ENCODE assay signal across 18 mouse cellular contexts in the genomic region with DNA sequence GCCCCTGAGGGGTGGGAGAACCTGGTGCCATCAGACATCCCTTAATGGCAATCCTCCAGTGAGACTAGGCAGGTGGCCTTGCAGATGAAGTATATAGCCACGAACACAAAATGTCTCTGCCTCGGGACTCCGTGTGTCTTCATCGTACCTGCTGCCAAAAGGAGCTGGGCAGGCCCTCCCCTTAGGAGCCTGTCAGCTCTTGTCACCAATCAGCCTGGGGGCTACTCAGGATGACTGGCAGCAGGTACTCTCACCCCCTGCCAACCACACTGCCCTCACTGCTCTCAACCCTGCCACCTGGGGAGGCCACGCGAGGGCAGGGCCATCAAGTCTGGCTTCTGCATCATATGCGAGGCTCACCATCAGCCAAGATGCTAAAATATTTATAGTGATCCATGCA.
DNase-seq lines count a peak whose midpoint lies in the region; ATAC-seq lines count a peak whose summit lies in the region.
"Had no signal": no experiment of that assay in that cellular context is flagged by ENCODE, and none has a peak within 500 bp of the region (broad histone marks: within the 10 kb centered on the region; RNA-seq: fewer than 3 reads in every experiment).

No protein-coding gene starts in this region.

- no peaks in the 10 kb centered on the region for H3K9me3 ChIP-seq in hindbrain, embryonic 11.5 days (ENCODE audit: control insufficient read depth, low read length)
- H3K9me3 ChIP-seq in hindbrain, embryonic 14.5 days (ENCODE audit: control insufficient read depth, low read length): no peaks in the 10 kb centered on the region
- H3K9me3 ChIP-seq in midbrain, embryonic 15.5 days: no peaks in the 10 kb centered on the region
- H3K9me3 ChIP-seq: embryonic facial prominence, embryonic 13.5 days; forebrain, embryonic 12.5 days; heart, embryonic 10.5 days had no signal

- no peak overlapping the region for H3K27ac ChIP-seq in hindbrain, embryonic 11.5 days (ENCODE audit: low read depth, low read length)
- no peak overlapping the region for H3K27ac ChIP-seq in hindbrain, embryonic 14.5 days
- H3K27ac ChIP-seq in midbrain, embryonic 15.5 days: no peak overlapping the region
- H3K27ac ChIP-seq: embryonic facial prominence, embryonic 13.5 days; forebrain, embryonic 12.5 days; heart, embryonic 10.5 days had no signal

- H3K4me3 ChIP-seq in hindbrain, embryonic 11.5 days (ENCODE audit: low read depth, low read length): no peak overlapping the region
- no peak overlapping the region for H3K4me3 ChIP-seq in hindbrain, embryonic 14.5 days (replicated peaks; ENCODE audit: low read length)
- H3K4me3 ChIP-seq in midbrain, embryonic 15.5 days: no peak overlapping the region
- H3K4me3 ChIP-seq: embryonic facial prominence, embryonic 13.5 days; forebrain, embryonic 12.5 days; heart, embryonic 10.5 days had no signal

- H3K9ac ChIP-seq in hindbrain, embryonic 11.5 days (ENCODE audit: low read depth, low read length): no peak overlapping the region
- H3K9ac ChIP-seq in hindbrain, embryonic 14.5 days: no peak overlapping the region
- H3K9ac ChIP-seq in midbrain, embryonic 15.5 days: no peak overlapping the region
- H3K9ac ChIP-seq: embryonic facial prominence, embryonic 13.5 days; forebrain, embryonic 12.5 days had no signal

- WGBS in hindbrain, embryonic 11.5 days: 86% methylated on average over 7 of the region's 7 CpGs
- 74% methylated on average over 7 of the region's 7 CpGs for WGBS in hindbrain, embryonic 14.5 days
- 73% methylated on average over 7 of the region's 7 CpGs for WGBS in midbrain, embryonic 15.5 days

- intact Hi-C loops in left cerebral cortex, postnatal 4 days (cut with DNase I): no loop called here

- H3K36me3 ChIP-seq in hindbrain, embryonic 11.5 days (ENCODE audit: control insufficient read depth, insufficient read depth, low read length): no peaks in the 10 kb centered on the region
- no peaks in the 10 kb centered on the region for H3K36me3 ChIP-seq in hindbrain, embryonic 14.5 days (replicated peaks; ENCODE audit: control insufficient read depth, insufficient read depth)
- no peaks in the 10 kb centered on the region for H3K36me3 ChIP-seq in midbrain, embryonic 15.5 days (replicated peaks)
- H3K36me3 ChIP-seq: embryonic facial prominence, embryonic 13.5 days; forebrain, embryonic 12.5 days; heart, embryonic 10.5 days had no signal

- ATAC-seq in hindbrain, embryonic 11.5 days (ENCODE audit: low FRiP score): 0 out of 2 replicates have a peak, but pooled peaks have one; percentile 30
- no peak for ATAC-seq in hindbrain, embryonic 14.5 days (ENCODE audit: low FRiP score)
- 0 out of 2 replicates have a peak, but pooled peaks have one; percentile 31 for ATAC-seq in midbrain, embryonic 15.5 days (replicated peaks)
- ATAC-seq: forebrain, embryonic 16.5 days; inflammation-experienced regulatory T-cells, adult 6 months; intestine, postnatal 0 days had no signal

- no peaks in the 10 kb centered on the region for H3K4me1 ChIP-seq in hindbrain, embryonic 11.5 days (replicated peaks; ENCODE audit: control insufficient read depth, insufficient read depth, low read length)
- H3K4me1 ChIP-seq in hindbrain, embryonic 14.5 days (replicated peaks; ENCODE audit: control insufficient read depth, insufficient read depth, low read length): no peaks in the 10 kb centered on the region
- H3K4me1 ChIP-seq in midbrain, embryonic 15.5 days: peaks cover 8% of the 10 kb centered on the region; the same call in 1 of the 2 replicates
- H3K4me1 ChIP-seq: heart, embryonic 10.5 days had no signal

- peak; percentile 57 for DNase-seq in cerebellum, adult 11-12 months
- no peak for DNase-seq in cerebellum, postnatal 4 days (ENCODE audit: low spot score in 2 of 2)
- DNase-seq in hindbrain, embryonic 11.5 days (ENCODE audit: low spot score): no peak
- no peak for DNase-seq in hindbrain, embryonic 14.5 days (ENCODE audit: low spot score)
- peak; percentile 54 for DNase-seq in left cerebral cortex, postnatal 4 days
- DNase-seq in left cerebral cortex, adult 8-10 months (ENCODE audit: low spot score in 2 of 2): no peak
- DNase-seq: adrenal gland, postnatal 10 days; gastrocnemius, postnatal 10 days; heart, adult 18-20 months; heart, postnatal 10 days; heart, postnatal 4 days had no signal

- no peaks in the 10 kb centered on the region for H3K27me3 ChIP-seq in hindbrain, embryonic 11.5 days (ENCODE audit: control insufficient read depth, insufficient read depth, low read length)
- H3K27me3 ChIP-seq in hindbrain, embryonic 14.5 days (ENCODE audit: control insufficient read depth, insufficient read depth, low read length): no peaks in the 10 kb centered on the region
- H3K27me3 ChIP-seq in midbrain, embryonic 15.5 days (replicated peaks): no peaks in the 10 kb centered on the region
- H3K27me3 ChIP-seq: embryonic facial prominence, embryonic 13.5 days had no signal

- H3K4me2 ChIP-seq in hindbrain, embryonic 11.5 days (replicated peaks; ENCODE audit: low read depth, low read length): no peak overlapping the region
- no peak overlapping the region for H3K4me2 ChIP-seq in hindbrain, embryonic 14.5 days (replicated peaks)
- no peak overlapping the region for H3K4me2 ChIP-seq in midbrain, embryonic 15.5 days
- H3K4me2 ChIP-seq: embryonic facial prominence, embryonic 13.5 days; forebrain, embryonic 12.5 days had no signal

Comparison
In these comparisons a context has a peak if more than half of its experiments do, and no peak if none do; other contexts are left out.
1. DNase-seq: peak in cerebellum, adult 11-12 months (single experiment) and left cerebral cortex, postnatal 4 days (single experiment); none in cerebellum, postnatal 4 days (0 of 2), hindbrain, embryonic 11.5 days (single experiment), hindbrain, embryonic 14.5 days (single experiment) and left cerebral cortex, adult 8-10 months (0 of 2).